Mouse (Mus musculus) kidney, postnatal 0 days (tissue): ENCODE measurements around the gene Nxnl1. TPM values are rescaled to one million over a fixed set of nuclear protein-coding genes. Genes with fewer than 3 reads are reported as not detected.
"Not testable (repeated sequence)": the region's sequence is repeated elsewhere in the genome, so short reads cannot be mapped to it uniquely, and the experiment has no call there.

Experiments
- ATAC-seq: fragments of 200-750 bp; cut with Nextera tagmentation; replicated peaks from 2 replicates; pipeline ENCODE4 v1.8.0; 2017; ENCODE audit warnings: low read depth, moderate number of reproducible peaks, moderate TSS enrichment, moderate library complexity; ENCODE audit not compliant: low FRiP score
- DNase-seq: peaks from one replicate; pipeline ENCODE4 v3.0.0-alpha.2; 2016; ENCODE audit warnings: low spot score
- H3K27ac ChIP-seq: fragments of 300-500 bp; sonication (generic); 2 replicates; pipeline ENCODE4 v1.5.1; 2014; ENCODE audit warnings: mild to moderate bottlenecking
- H3K27me3 ChIP-seq: fragments of 300-500 bp; sonication (generic); 2 replicates; pipeline ENCODE4 v1.6.1; 2014; ENCODE audit warnings: low read length, mixed read lengths; ENCODE audit not compliant: insufficient read depth
- H3K36me3 ChIP-seq: fragments of 300-500 bp; sonication (generic); 2 replicates; pipeline ENCODE4 v1.6.1; 2014; ENCODE audit warnings: low read length, mixed read lengths; ENCODE audit not compliant: insufficient read depth
- H3K4me1 ChIP-seq: fragments of 300-500 bp; sonication (generic); replicated peaks from 2 replicates; pipeline ENCODE4 v1.6.1; 2014; ENCODE audit warnings: antibody characterized with exemption, low read length, mixed read lengths; ENCODE audit not compliant: insufficient read depth
- H3K4me2 ChIP-seq: fragments of 300-500 bp; sonication (generic); 2 replicates; pipeline ENCODE4 v1.6.1; 2014; ENCODE audit warnings: mild to moderate bottlenecking, low read length, moderate library complexity, mixed read lengths
- H3K4me3 ChIP-seq: fragments of 300-500 bp; sonication (generic); replicated peaks from 2 replicates; pipeline ENCODE4 v1.5.1; 2014; ENCODE audit warnings: low read depth, low read length
- H3K9ac ChIP-seq: fragments of 300-500 bp; sonication (generic); 2 replicates; pipeline ENCODE4 v1.6.1; 2014; ENCODE audit warnings: low read depth, low read length
- H3K9me3 ChIP-seq: fragments of 300-500 bp; sonication (generic); replicated peaks from 2 replicates; pipeline ENCODE4 v1.6.1; 2016; ENCODE audit warnings: low read length, inconsistent platforms, mixed read lengths
- CTCF ChIP-seq: IDR thresholded peaks from 2 replicates; pipeline ENCODE4 v1.5.1; 2016; ENCODE audit warnings: antibody characterized with exemption, low read depth, mild to moderate bottlenecking, moderate library complexity
- WGBS: fragments of 180-500 bp; shearing (Covaris S2); extraction: QIAGEN DNeasy Blood & Tissue Kit; methylation state at CpG from one replicate; pipeline ENCODE4 v1.1.7; 2014; 5-methylcytosine and 5-hydroxymethylcytosine counted together
- polyA plus RNA-seq: library from polyadenylated mRNA; unstranded; fragments of >200 nt; fragmentation: Nextera tagmentation; extraction: Ambion mirVana; gene quantifications from 2 replicates; pipeline ENCODE4 v1.2.1, GENCODE M21; 2015

The Nxnl1 gene
- polyA plus RNA-seq, 1 experiment from 2014 or later, result 0.20 TPM

DNA sequence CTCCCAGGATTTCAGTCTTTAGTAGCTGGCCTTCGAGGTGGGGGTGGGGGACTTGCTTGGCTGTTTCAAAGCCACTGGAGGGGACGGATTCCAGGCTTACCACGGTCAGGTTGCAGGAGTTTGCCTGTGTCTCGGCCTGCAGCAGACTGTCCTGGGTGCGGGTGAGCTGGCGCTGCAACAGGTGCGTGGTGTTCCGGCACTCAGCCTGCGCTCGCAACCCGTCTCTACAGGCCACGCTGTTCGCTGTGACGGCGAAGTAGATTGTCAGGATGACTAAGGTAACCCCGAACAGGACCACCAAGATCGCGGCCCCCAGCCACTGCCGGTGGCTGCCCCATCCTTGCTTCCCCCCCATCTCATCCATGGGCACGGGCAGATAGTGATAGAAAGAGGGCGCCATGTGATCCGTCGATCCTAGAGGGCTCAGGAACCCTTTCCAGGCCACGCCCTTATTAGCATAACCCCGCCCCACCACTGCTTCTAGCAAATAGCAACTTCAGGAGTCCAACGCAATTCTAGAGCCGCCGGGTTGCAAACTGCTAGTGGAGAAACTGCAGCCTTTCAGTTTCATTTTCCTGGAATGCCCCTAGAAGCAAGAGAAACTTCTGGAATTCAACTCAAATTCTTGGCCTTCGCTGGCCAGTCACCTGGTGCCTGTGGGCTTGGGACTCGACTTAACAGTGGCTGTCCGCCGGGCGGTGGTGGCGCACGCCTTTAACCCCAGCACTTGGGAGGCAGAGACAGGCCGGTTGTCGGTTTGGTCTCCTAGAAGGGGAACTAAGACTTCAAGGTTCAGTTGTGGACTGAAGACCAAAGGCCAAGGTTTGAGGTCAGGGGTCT, 29.2 kb downstream of the Nxnl1 start, which contains the start of gene Bst2:
TSS of gene Bst2 (minus strand) at position 429 of the 840 bp plus-strand sequence.
- H3K36me3 ChIP-seq, result no peaks in the 10 kb centered on the region
- ATAC-seq, result peak; percentile 81
- H3K9me3 ChIP-seq, result no peaks in the 10 kb centered on the region
- no peaks in the 10 kb centered on the region for H3K27me3 ChIP-seq
- peak within 1 kb of the TSS; percentile 62 for H3K9ac ChIP-seq
- H3K4me1 ChIP-seq, result peaks cover 18% of the 10 kb centered on the region; the same call in 1 of the 2 replicates
- 4% methylated on average over 37 of the region's 37 CpGs for WGBS
- peak within 1 kb of the TSS; percentile 50 for H3K4me3 ChIP-seq
- peak within 1 kb of the TSS; percentile 65 for H3K4me2 ChIP-seq
- H3K27ac ChIP-seq, result peak within 1 kb of the TSS; percentile 83
- TF ChIP-seq CTCF, result peak; percentile 17; the same call in 1 of the 2 replicates
- DNase-seq, result peak; percentile 98

DNA sequence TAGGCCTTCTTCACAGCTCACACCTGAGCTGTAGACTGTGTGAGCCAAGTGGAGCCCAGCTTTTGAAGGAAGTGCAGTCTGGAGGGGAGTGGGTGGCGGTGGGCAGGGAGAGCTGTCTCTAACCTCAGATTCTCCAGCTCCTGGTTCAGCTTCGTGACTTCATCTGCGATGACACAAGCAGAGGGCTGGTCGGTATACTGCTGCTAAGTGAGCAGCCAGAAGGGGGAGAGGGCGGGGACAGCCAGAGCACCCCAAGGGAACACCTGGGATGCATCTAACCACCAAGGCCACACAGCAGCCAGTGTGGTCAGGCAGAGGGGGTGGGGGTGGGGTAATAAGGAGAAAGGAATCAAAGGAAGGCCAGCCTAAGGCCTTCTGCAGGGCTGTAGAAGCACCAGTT, 30.7 kb downstream of the Nxnl1 start:
- 73% methylated on average over 5 of the region's 5 CpGs for WGBS
- Histone ChIP-seq H3K27me3 (no peaks in the 10 kb centered on the region), H3K4me3 (peak overlapping the region; percentile 50; the same call in 1 of the 2 replicates), H3K4me2 (peak overlapping the region; percentile 65), H3K9me3 (no peaks in the 10 kb centered on the region), H3K27ac (no peak overlapping the region), H3K9ac (0 out of 2 replicates have a peak overlapping the region, but pooled peaks have one; percentile 62), H3K4me1 (peaks cover 18% of the 10 kb centered on the region), H3K36me3 (no peaks in the 10 kb centered on the region)
- no peak for DNase-seq
- ATAC-seq, result no peak
- no peak for TF ChIP-seq CTCF

DNA sequence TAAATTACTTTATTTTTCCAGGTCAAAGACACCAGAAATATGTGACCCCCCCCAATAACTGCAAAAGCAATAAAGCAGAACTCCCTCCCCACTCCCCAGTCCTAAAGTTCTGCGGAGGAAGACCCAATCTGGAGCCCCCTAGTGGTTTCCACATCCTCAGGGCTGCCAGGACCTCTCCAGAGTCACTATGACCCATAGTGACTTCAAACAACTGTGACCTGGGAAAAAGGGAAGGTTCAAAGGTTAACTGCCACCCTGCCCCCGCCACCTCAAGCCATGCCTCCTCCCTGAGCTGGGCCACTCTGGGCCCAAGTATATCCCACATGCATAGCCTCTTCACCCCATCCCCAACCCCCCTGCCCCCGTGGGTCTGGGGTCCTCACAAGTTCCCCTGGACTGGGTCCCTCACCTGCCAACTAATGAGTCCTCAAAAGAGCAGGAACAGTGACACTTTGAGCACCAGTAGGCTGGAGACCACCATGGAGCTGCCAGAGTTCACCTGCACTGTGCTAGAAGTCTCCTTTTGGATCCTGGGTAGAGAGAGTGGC, 32.1 kb downstream of the Nxnl1 start:
- Histone ChIP-seq H3K9me3 (no peaks in the 10 kb centered on the region), H3K27me3 (no peaks in the 10 kb centered on the region), H3K4me3 (no peak overlapping the region), H3K4me1 (peaks cover 21% of the 10 kb centered on the region), H3K9ac (no peak overlapping the region), H3K36me3 (no peaks in the 10 kb centered on the region), H3K27ac (0 out of 2 replicates have a peak overlapping the region, but pooled peaks have one; percentile 19), H3K4me2 (no peak overlapping the region)
- peak; percentile 38 for TF ChIP-seq CTCF
- 40% methylated on average over 3 of the region's 3 CpGs for WGBS
- ATAC-seq (no peak), DNase-seq (no peak)

DNA sequence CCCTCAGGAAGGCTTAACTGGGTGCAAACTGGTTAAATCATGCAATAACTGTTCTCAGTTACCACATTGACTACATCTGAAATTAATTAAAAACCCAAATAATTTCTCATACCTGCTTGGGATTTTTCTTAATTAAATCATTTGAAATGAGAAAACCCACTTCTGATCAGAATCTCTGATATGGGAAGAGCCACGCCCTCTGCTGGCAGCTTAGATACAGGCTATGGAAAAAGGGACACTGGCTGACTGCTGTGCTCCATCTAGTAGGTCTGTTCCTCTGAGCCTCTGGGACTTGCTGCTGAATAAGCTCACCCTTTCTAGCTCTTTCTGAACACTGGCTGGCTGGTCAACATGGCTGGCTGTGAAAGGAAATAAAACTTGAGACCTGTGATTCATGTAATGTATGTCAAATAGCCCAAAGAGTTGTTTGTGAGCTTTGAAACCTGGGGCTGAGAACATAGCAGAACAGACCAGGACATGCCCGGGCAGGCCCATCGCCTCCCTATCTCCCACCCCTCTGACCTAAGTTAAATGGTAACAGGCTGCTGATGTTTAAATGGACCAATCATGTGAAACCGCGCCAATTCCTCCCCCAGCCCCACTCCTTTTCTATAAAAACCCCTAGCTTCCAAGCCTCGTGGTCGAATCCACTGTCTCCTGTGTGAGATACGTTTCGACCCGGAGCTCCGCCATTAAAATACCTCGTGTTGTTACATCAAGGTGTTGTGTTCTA, 35.5 kb downstream of the Nxnl1 start:
- not testable (repeated sequence) for H3K9me3 ChIP-seq, H3K36me3 ChIP-seq, H3K9ac ChIP-seq, ATAC-seq, H3K4me3 ChIP-seq, H3K27me3 ChIP-seq, H3K4me2 ChIP-seq
- 0 out of 2 replicates have a peak overlapping the region, but pooled peaks have one; percentile 6 for H3K27ac ChIP-seq
- peak; percentile 74 for DNase-seq
- peaks cover 11% of the 10 kb centered on the region; the same call in 1 of the 2 replicates for H3K4me1 ChIP-seq
- peak; percentile 60 for TF ChIP-seq CTCF
- 49% methylated on average over 5 of the region's 12 CpGs for WGBS

DNA sequence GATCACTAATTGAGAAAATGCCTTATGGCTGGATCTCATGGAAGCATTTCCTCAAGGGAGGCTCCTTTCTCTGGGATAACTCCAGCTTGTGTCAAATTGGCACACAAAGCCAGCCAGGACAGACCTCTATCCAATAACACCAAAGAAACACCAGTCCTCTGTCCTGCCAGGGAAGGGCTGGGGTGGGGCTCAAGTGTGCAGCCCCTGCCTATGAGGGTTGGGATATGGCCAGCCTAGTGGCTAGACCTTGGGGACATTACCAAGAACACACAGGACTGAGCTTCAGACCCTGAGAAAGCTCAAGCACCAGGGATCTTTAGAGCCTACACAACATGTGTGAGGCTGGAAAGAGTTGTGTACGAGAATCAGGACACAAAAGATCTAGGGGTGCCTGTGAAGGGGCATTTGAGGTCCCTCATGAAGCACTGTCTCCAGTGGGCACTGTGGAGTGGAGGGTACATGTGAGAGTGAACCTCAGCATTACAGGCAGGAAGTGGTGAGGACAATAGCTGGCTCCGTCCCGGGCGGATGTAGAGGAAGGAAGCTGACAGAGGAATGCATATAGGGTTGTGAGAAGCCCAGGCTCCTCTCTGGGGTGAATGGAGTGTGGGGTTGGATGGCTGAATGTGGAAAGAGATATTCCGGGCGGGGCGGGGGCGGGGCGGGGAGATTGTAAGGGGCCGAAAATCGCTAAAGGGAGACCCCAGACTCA, 37.9 kb downstream of the Nxnl1 start:
- Histone ChIP-seq H3K4me3 (no peak overlapping the region), H3K27me3 (no peaks in the 10 kb centered on the region), H3K9ac (no peak overlapping the region), H3K27ac (peak overlapping the region; percentile 78), H3K9me3 (no peaks in the 10 kb centered on the region), H3K4me2 (no peak overlapping the region), H3K36me3 (no peaks in the 10 kb centered on the region), H3K4me1 (peaks cover 9% of the 10 kb centered on the region)
- ATAC-seq, result 0 out of 2 replicates have a peak, but pooled peaks have one; percentile 31
- no peak for TF ChIP-seq CTCF
- 62% methylated on average over 11 of the region's 11 CpGs for WGBS
- DNase-seq, result peak; percentile 72
